Mouse (Mus musculus): ENCODE data around the gene Gm28961. TPM values are rescaled to one million over a fixed set of nuclear protein-coding genes. Genes with fewer than 3 reads are reported as not detected.
"Not testable (repeated sequence)": the region's sequence is repeated elsewhere in the genome, so short reads cannot be mapped to it uniquely, and the experiment has no call there.

Gene Gm28961
- polyA plus RNA-seq (2012; ENCODE audit: insufficient read depth, low replicate concordance), result not detected in 2 replicates

- H3K9me3 ChIP-seq; H3K36me3 ChIP-seq (replicated peaks; ENCODE audit: low read length); H3K4me3 ChIP-seq (replicated peaks); H3K27me3 ChIP-seq (replicated peaks); H3K4me1 ChIP-seq: not testable (repeated sequence)
These were observed at the start of gene Gm28961 for GRCm38 (mm10) chrY:57705397-57705796. Gene Gm28961 (plus strand): TSS chrY:57705697.

Other genes starting within 250 kb of the Gm28961 start
- gene Gm21943, start 172.0 kb upstream of the Gm28961 start, polyA plus RNA-seq (2012; ENCODE audit: insufficient read depth, low replicate concordance), result not detected in 2 replicates